Mouse (Mus musculus) MEL (cell line): ENCODE measurements at regions not wholly inside any gene's neighbourhood (a gene's known extent, or its start where the extent isn't known, plus 50 kb on each side); places are given as distances from the start of the nearest gene placed in this dataset.

Experiments
- DNase-seq: peaks from one replicate; pipeline ENCODE4 v3.0.0; 2011; ENCODE audit warnings: low read depth, low spot score
- H3K27ac ChIP-seq: 2 replicates; pipeline ENCODE4 v1.5.1; 2012; ENCODE audit warnings: low read depth, mild to moderate bottlenecking, control low read depth, low read length, moderate library complexity; ENCODE audit not compliant: control insufficient read depth
- H3K27me3 ChIP-seq, 2 experiments: fragments of 150-350 bp in 1 of 2; sonication (generic) in 1 of 2; 2 replicates each; pipeline ENCODE4 v1.6.1; 2012; ENCODE audit warnings: low read length in 2 of 2, mild to moderate bottlenecking in 2 of 2, improper control_type of control experiment in 1 of 2, moderate library complexity in 1 of 2; ENCODE audit not compliant: insufficient read depth in 2 of 2, control insufficient read depth in 1 of 2
- H3K36me3 ChIP-seq, 2 experiments: 2 replicates each; pipeline ENCODE4 v1.6.1; 2012 to 2014; ENCODE audit warnings: low read length in 2 of 2, improper control_type of control experiment in 1 of 2, inconsistent platforms in 1 of 2, mild to moderate bottlenecking in 1 of 2; ENCODE audit not compliant: insufficient read depth in 2 of 2, control insufficient read depth in 1 of 2
- H3K4me1 ChIP-seq, 2 experiments: fragments of 150-350 bp in 1 of 2; sonication (generic) in 1 of 2; 2 replicates each; pipeline ENCODE4 v1.6.1; 2012; ENCODE audit warnings: low read length in 2 of 2, improper control_type of control experiment in 1 of 2, mild to moderate bottlenecking in 1 of 2; ENCODE audit not compliant: insufficient read depth in 2 of 2, control insufficient read depth in 1 of 2
- H3K4me3 ChIP-seq, 2 experiments: fragments of 150-350 bp in 1 of 2; sonication (generic) in 1 of 2; 2 replicates each; pipeline ENCODE4 v1.5.1; 2012; ENCODE audit warnings: low read depth in 2 of 2, low read length in 2 of 2, mild to moderate bottlenecking in 2 of 2, moderate library complexity in 2 of 2, control low read depth in 1 of 2, improper control_type of control experiment in 1 of 2; ENCODE audit not compliant: control insufficient read depth in 1 of 2, insufficient read depth in 1 of 2
- H3K79me2 ChIP-seq: 2 replicates; pipeline ENCODE4 v1.6.1; 2012; ENCODE audit warnings: mild to moderate bottlenecking, low read length, moderate library complexity; ENCODE audit not compliant: control insufficient read depth, poor library complexity, insufficient read depth
- H3K9ac ChIP-seq: 2 replicates; pipeline ENCODE4 v1.6.1; 2012; ENCODE audit warnings: low read depth, mild to moderate bottlenecking, control low read depth, low read length, moderate library complexity; ENCODE audit not compliant: control insufficient read depth, poor library complexity, severe bottlenecking
- H3K9me3 ChIP-seq: fragments of 150-350 bp; sonication (generic); replicated peaks from 2 replicates; pipeline ENCODE4 v1.6.1; 2012; ENCODE audit warnings: mild to moderate bottlenecking, low read length, improper control_type of control experiment, moderate library complexity; ENCODE audit not compliant: insufficient read depth
- BHLHE40 ChIP-seq: IDR thresholded peaks from 2 replicates; pipeline ENCODE4 v1.6.1; 2012; ENCODE audit warnings: low read depth, mild to moderate bottlenecking, inconsistent platforms, low read length, improper control_type of control experiment, borderline replicate concordance
- EP300 ChIP-seq, 2 experiments: IDR thresholded peaks; 2 replicates each; pipeline ENCODE4 v1.6.1; 2011; ENCODE audit warnings: improper control_type of control experiment in 2 of 2, low read length in 2 of 2, low read depth in 1 of 2, mild to moderate bottlenecking in 1 of 2
- ETS1 ChIP-seq: IDR thresholded peaks from 2 replicates; pipeline ENCODE4 v1.6.1; 2012; ENCODE audit warnings: low read depth, mild to moderate bottlenecking, inconsistent platforms, low read length, improper control_type of control experiment, moderate library complexity
- GABPA ChIP-seq: IDR thresholded peaks from 2 replicates; pipeline ENCODE4 v1.6.1; 2012; ENCODE audit warnings: low read depth, mild to moderate bottlenecking, inconsistent platforms, low read length, improper control_type of control experiment, moderate library complexity
- GATA1 ChIP-seq: IDR thresholded peaks from 2 replicates; pipeline ENCODE4 v1.6.1; 2011; ENCODE audit warnings: low read depth, low read length, improper control_type of control experiment
- HCFC1 ChIP-seq: IDR thresholded peaks from 2 replicates; pipeline ENCODE4 v1.6.1; 2012; ENCODE audit warnings: low read depth, mild to moderate bottlenecking, inconsistent platforms, low read length, improper control_type of control experiment, moderate library complexity
- MAFK ChIP-seq: IDR thresholded peaks from 2 replicates; pipeline ENCODE4 v1.6.1; 2011; ENCODE audit warnings: low read depth, mild to moderate bottlenecking, low read length, improper control_type of control experiment, borderline replicate concordance
- MAX ChIP-seq: IDR thresholded peaks from 2 replicates; pipeline ENCODE4 v1.6.1; 2011; ENCODE audit warnings: low read length, improper control_type of control experiment
- MEF2A ChIP-seq: IDR thresholded peaks from 2 replicates; pipeline ENCODE4 v1.6.1; 2014; ENCODE audit warnings: low read depth, mild to moderate bottlenecking, inconsistent platforms, low read length, improper control_type of control experiment; ENCODE audit not compliant: poor library complexity, insufficient replicate concordance, severe bottlenecking; ENCODE audit errors: extremely low read depth
- MXI1 ChIP-seq: IDR thresholded peaks from 2 replicates; pipeline ENCODE4 v1.6.1; 2011; ENCODE audit warnings: mild to moderate bottlenecking, low read depth, low read length, improper control_type of control experiment
- MYB ChIP-seq: IDR thresholded peaks from 2 replicates; pipeline ENCODE4 v1.6.1; 2011; ENCODE audit warnings: mild to moderate bottlenecking, low read depth, low read length, improper control_type of control experiment
- MYC ChIP-seq: IDR thresholded peaks from 2 replicates; pipeline ENCODE4 v1.6.1; 2011; ENCODE audit warnings: low read depth, mild to moderate bottlenecking, low read length, improper control_type of control experiment, moderate library complexity
- NELFE ChIP-seq: IDR thresholded peaks from 2 replicates; pipeline ENCODE4 v1.6.1; 2011; ENCODE audit warnings: low read depth, low read length, improper control_type of control experiment
- POLR2A ChIP-seq, 2 experiments: IDR thresholded peaks; 2 replicates each; pipeline ENCODE4 v1.6.1; 2011 to 2012; ENCODE audit warnings: low read length in 2 of 2, mild to moderate bottlenecking in 2 of 2, control low read depth in 1 of 2, improper control_type of control experiment in 1 of 2, low read depth in 1 of 2, moderate library complexity in 1 of 2; ENCODE audit not compliant: control insufficient read depth in 1 of 2, insufficient read depth in 1 of 2, poor library complexity in 1 of 2
- RAD21 ChIP-seq: IDR thresholded peaks from 2 replicates; pipeline ENCODE4 v1.6.1; 2011; ENCODE audit warnings: mild to moderate bottlenecking, low read depth, low read length, improper control_type of control experiment
- SIN3A ChIP-seq: IDR thresholded peaks from 2 replicates; pipeline ENCODE4 v1.6.1; 2012; ENCODE audit warnings: low read length, improper control_type of control experiment, inconsistent platforms
- SMC3 ChIP-seq: IDR thresholded peaks from 2 replicates; pipeline ENCODE4 v1.6.1; 2011; ENCODE audit warnings: low read depth, low read length, improper control_type of control experiment
- USF1 ChIP-seq: IDR thresholded peaks from 2 replicates; pipeline ENCODE4 v1.6.1; 2014; ENCODE audit warnings: low read depth, mild to moderate bottlenecking, inconsistent platforms, low read length, improper control_type of control experiment, moderate library complexity
- ZC3H11A ChIP-seq: IDR thresholded peaks from 2 replicates; pipeline ENCODE4 v1.6.1; 2012; ENCODE audit warnings: low read depth, mild to moderate bottlenecking, inconsistent platforms, low read length, improper control_type of control experiment
- ZNF384 ChIP-seq: IDR thresholded peaks from 2 replicates; pipeline ENCODE4 v1.6.1; 2012; ENCODE audit warnings: low read depth, mild to moderate bottlenecking, inconsistent platforms, low read length, improper control_type of control experiment

- H3K4me1 ChIP-seq = no peaks in the 10 kb centered on the region
- no peak for DNase-seq
- H3K27me3 ChIP-seq = no peaks in the 10 kb centered on the region
- no peak for TF ChIP-seq MAFK
- TF ChIP-seq MYB = no peak
- TF ChIP-seq POLR2A (IDR thresholded peaks at IDR 0.05; ENCODE audit: control insufficient read depth in 1 of 2, insufficient read depth in 1 of 2, low read depth in 1 of 2, low read length in 2 of 2, poor library complexity in 1 of 2) = no peak
- TF ChIP-seq BHLHE40 = no peak
- no peak for TF ChIP-seq GABPA
- TF ChIP-seq EP300 (IDR thresholded peaks at IDR 0.05; ENCODE audit: low read depth in 1 of 2, low read length in 2 of 2) = no peak
- TF ChIP-seq GATA1 = no peak
- TF ChIP-seq ZNF384 = no peak
- TF ChIP-seq HCFC1 = no peak
- TF ChIP-seq SMC3 = no peak
- TF ChIP-seq ETS1 = no peak
- no peak for TF ChIP-seq SIN3A
- TF ChIP-seq MEF2A = no peak
- no peak for TF ChIP-seq USF1
- TF ChIP-seq NELFE = no peak
- H3K4me3 ChIP-seq = no peak overlapping the region
- no peaks in the 10 kb centered on the region for H3K36me3 ChIP-seq
- no peaks in the 10 kb centered on the region for H3K9me3 ChIP-seq
- no peaks in the 10 kb centered on the region for H3K79me2 ChIP-seq
- H3K27ac ChIP-seq = no peak overlapping the region
- H3K9ac ChIP-seq = no peak overlapping the region
Measured at GRCm38 (mm10) chr9:31988826-31989225, 75.6 kb upstream of the Barx2 start.

GRCm38 (mm10) chr9:31989581-31990360 is 76.5 kb upstream of the Barx2 start:
- DNase-seq = no peak
- TF ChIP-seq MYB = no peak
- no peak for TF ChIP-seq SIN3A
- TF ChIP-seq GABPA = no peak
- no peak for TF ChIP-seq RAD21
- TF ChIP-seq USF1 = no peak
- TF ChIP-seq ETS1 = no peak
- no peak for TF ChIP-seq MAFK
- no peak for TF ChIP-seq MYC
- no peak for TF ChIP-seq MXI1
- no peak for TF ChIP-seq HCFC1
- no peak for TF ChIP-seq ZC3H11A
- no peak for TF ChIP-seq MAX
- H3K4me1 ChIP-seq = no peaks in the 10 kb centered on the region

More at GRCm38 (mm10) chr9:31989581-31990360, 76.5 kb upstream of the Barx2 start:
- Histone ChIP-seq H3K27ac (no peak overlapping the region), H3K27me3 (no peaks in the 10 kb centered on the region), H3K79me2 (no peaks in the 10 kb centered on the region), H3K4me3 (no peak overlapping the region), H3K36me3 (no peaks in the 10 kb centered on the region), H3K9me3 (no peaks in the 10 kb centered on the region), H3K9ac (no peak overlapping the region)
